Mouse (Mus musculus): ENCODE results near the gene Tmprss11e. TPM values are rescaled to one million over a fixed set of nuclear protein-coding genes. Genes with fewer than 3 reads are reported as not detected.

Tmprss11e gene
- total RNA-seq, 2 experiments from 2014 or later = not detected

DNA sequence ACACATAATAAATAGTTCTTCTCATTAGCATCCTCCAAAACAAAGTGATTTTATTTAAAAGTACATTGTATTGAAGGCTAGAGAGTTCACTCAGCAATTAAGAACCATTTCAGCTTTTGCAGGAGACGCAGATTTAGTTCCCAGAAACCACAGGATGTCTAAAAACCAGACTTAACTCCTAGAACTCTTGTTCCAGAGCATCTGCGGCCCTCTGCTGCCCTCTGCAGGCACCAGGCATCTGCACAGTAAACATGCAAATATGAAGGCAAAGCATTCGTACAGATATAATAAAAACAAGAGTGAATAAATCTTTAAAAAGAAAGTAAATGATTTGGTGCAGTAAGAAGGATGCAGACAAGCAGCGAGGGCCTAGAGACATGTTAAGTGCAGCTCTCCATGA, 60.9 kb downstream of the Tmprss11e start:
- intact Hi-C loops (cut with DNase I) = loop anchor here (5.0 to 10.0 kb wide), 2 partner anchors 202 to 330 kb away; no protein-coding TSS in a partner anchor
- peak; percentile 64 to 83 for DNase-seq (ENCODE audit: low spot score in 2 of 2)

DNA sequence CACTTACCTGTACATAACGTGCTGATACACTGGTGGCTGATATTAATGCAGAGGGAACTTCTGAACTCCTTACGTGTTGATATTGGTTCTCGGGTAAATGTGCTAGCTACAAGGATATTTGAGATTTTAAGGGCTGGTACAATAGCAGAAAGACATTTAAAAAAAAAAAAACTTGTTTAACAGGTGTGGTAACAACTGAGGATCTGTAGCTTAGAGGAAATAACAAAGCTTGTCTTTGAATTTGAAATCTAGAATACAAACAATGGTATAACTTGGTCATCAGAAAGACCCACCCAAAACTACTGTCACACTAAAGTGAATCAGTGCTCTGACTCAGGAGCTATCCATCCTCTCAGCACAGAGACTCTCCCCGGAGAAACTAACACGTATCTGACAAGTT, 69.4 kb downstream of the Tmprss11e start, which contains the start of gene Tmprss11b:
Gene Tmprss11b, minus strand, starts transcription at position 101 of the 400 bp plus-strand sequence.
- intact Hi-C loops (cut with DNase I) = no loop called here
- DNase-seq (ENCODE audit: low spot score in 2 of 2) = no peak

Other genes with a start within 250 kb of the Tmprss11e start
- not detected for gene Tmprss11g, start 227.2 kb downstream of the Tmprss11e start, total RNA-seq (2021)
- not detected for gene Tmprss11f, start 113.4 kb downstream of the Tmprss11e start, total RNA-seq (2021)
- gene Tmprss11b, start 69.5 kb downstream of the Tmprss11e start, total RNA-seq (2021) = not detected
- 10 to 100 TPM; 53.9 to 54.4 TPM for gene Ythdc1, start 58.4 kb upstream of the Tmprss11e start, total RNA-seq (2021)
- gene Ugt2b34, start 161.1 kb upstream of the Tmprss11e start, total RNA-seq (2021) = not detected
- not detected for gene Ugt2b1, start 180.7 kb upstream of the Tmprss11e start, total RNA-seq (2021)